Mouse (Mus musculus) liver, adult 2 months (tissue): ENCODE measurements around the gene Krt33a.

Source experiments
- CTCF ChIP-seq: fragments of 200-500 bp; IDR thresholded peaks from 2 replicates; pipeline ENCODE4 v1.5.1; 2011; ENCODE audit warnings: low read depth, low read length, control low read depth
- POLR2A ChIP-seq: fragments of 200-500 bp; IDR thresholded peaks from 2 replicates; pipeline ENCODE4 v1.6.1; 2011; ENCODE audit warnings: low read length, control low read depth; ENCODE audit not compliant: insufficient read depth; ENCODE audit errors: extremely low read depth

- TF ChIP-seq CTCF (no peak), POLR2A (no peak)
These were observed 30.4 kb upstream of the Krt33a start for GRCm38 (mm10) chr11:100046303-100046866.
